Mouse (Mus musculus) brain, embryonic 14.5 days (tissue): ENCODE results near the gene Coch.

Source experiments
- CTCF ChIP-seq: fragments of 200-500 bp; IDR thresholded peaks from 2 replicates; pipeline ENCODE4 v1.5.1; 2012; ENCODE audit warnings: inconsistent platforms, mild to moderate bottlenecking, moderate library complexity, borderline replicate concordance; ENCODE audit not compliant: insufficient read depth, insufficient read length; ENCODE audit errors: extremely low read depth
- POLR2A ChIP-seq: fragments of 200-500 bp; IDR thresholded peaks from 2 replicates; pipeline ENCODE4 v1.6.1; 2012; ENCODE audit warnings: mild to moderate bottlenecking, inconsistent platforms, borderline replicate concordance; ENCODE audit not compliant: poor library complexity, insufficient read depth, insufficient read length, severe bottlenecking; ENCODE audit errors: extremely low read depth

- no peak for TF ChIP-seq POLR2A
- no peak for TF ChIP-seq CTCF
These were observed 40.3 kb downstream of the Coch start for GRCm38 (mm10) chr12:51633481-51633880.
